Mouse (Mus musculus) limb, embryonic 11.5 days (tissue): Measurements from ENCODE around the gene Bri3bp. TPM values are rescaled to one million over a fixed set of nuclear protein-coding genes. Genes with fewer than 3 reads are reported as not detected.

ENCODE experiments used
- ATAC-seq: fragments of 200-750 bp; cut with Nextera tagmentation; 2 replicates; pipeline ENCODE4 v1.8.0; 2017; ENCODE audit warnings: low read depth; ENCODE audit not compliant: insufficient number of reproducible peaks, low FRiP score, low TSS enrichment
- DNase-seq: peaks from one replicate; pipeline ENCODE4 v3.0.0-alpha.2; 2015; ENCODE audit warnings: low spot score
- H3K27ac ChIP-seq: fragments of 300-500 bp; sonication (generic); replicated peaks from 2 replicates; pipeline ENCODE4 v1.5.1; 2014; ENCODE audit warnings: low read depth, mild to moderate bottlenecking, low read length
- H3K27me3 ChIP-seq: fragments of 300-500 bp; sonication (generic); 2 replicates; pipeline ENCODE4 v1.6.1; 2014; ENCODE audit warnings: mild to moderate bottlenecking, low read length, mixed read lengths; ENCODE audit not compliant: control insufficient read depth, insufficient read depth
- H3K36me3 ChIP-seq: fragments of 300-500 bp; sonication (generic); 2 replicates; pipeline ENCODE4 v1.6.1; 2014; ENCODE audit warnings: mild to moderate bottlenecking, low read length, moderate library complexity, mixed read lengths; ENCODE audit not compliant: control insufficient read depth, insufficient read depth
- H3K4me1 ChIP-seq: fragments of 300-500 bp; sonication (generic); 2 replicates; pipeline ENCODE4 v1.6.1; 2014; ENCODE audit warnings: low read length, mixed read lengths; ENCODE audit not compliant: control insufficient read depth, insufficient read depth
- H3K4me2 ChIP-seq: fragments of 300-500 bp; sonication (generic); 2 replicates; pipeline ENCODE4 v1.6.1; 2014; ENCODE audit warnings: low read depth, mild to moderate bottlenecking, moderate library complexity; ENCODE audit not compliant: severe bottlenecking
- H3K4me3 ChIP-seq: fragments of 300-500 bp; sonication (generic); 2 replicates; pipeline ENCODE4 v1.5.1; 2014; ENCODE audit warnings: low read depth, low read length
- H3K9ac ChIP-seq: fragments of 300-500 bp; sonication (generic); 2 replicates; pipeline ENCODE4 v1.6.1; 2014; ENCODE audit warnings: mild to moderate bottlenecking, low read length
- H3K9me3 ChIP-seq: fragments of 300-500 bp; sonication (generic); 2 replicates; pipeline ENCODE4 v1.6.1; 2016; ENCODE audit warnings: low read length; ENCODE audit not compliant: control insufficient read depth
- whole genome bisulfite sequencing: fragments of 180-500 bp; shearing (Covaris S2); extraction: QIAGEN DNeasy Blood & Tissue Kit; methylation state at CpG from one replicate; pipeline ENCODE4 v1.1.7; 2014; 5-methylcytosine and 5-hydroxymethylcytosine counted together
- microRNA-seq: library from miRNA; unstranded; fragments of <30 nt; microRNA quantifications from one replicate; pipeline ENCODE4, GENCODE M21; 2016
- polyA plus RNA-seq: library from polyadenylated mRNA; unstranded; fragments of >200 nt; fragmentation: Nextera tagmentation; extraction: Ambion mirVana; gene quantifications from 2 replicates; pipeline ENCODE4 v1.2.1, GENCODE M21; 2014

Bri3bp gene
- polyA plus RNA-seq, 1 experiment from 2014 or later: 39.3 TPM

DNA sequence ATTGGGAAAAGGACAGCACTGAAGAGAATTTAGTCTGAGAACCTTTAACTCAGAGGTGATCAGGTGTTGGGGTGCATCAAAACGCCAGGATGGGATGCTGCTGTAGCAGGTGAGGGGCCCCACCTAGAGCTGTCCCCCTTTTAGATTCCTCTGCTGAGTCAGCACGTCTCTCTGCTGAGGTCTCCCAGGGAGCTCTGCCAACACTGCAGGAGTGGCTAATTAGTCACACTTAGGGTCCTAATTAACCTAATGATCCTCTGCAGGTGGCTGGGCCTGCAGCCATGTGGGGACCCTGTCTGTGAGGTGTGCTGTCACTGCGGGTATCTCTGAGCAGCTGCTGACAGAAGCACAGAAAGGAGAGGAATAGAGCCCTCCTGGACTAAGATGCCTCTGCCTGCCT lies 60.8 kb downstream of the Bri3bp start:
- Histone ChIP-seq H3K27me3 (no peaks in the 10 kb centered on the region), H3K4me1 (no peaks in the 10 kb centered on the region), H3K27ac (no peak overlapping the region), H3K4me2 (no peak overlapping the region), H3K4me3 (no peak overlapping the region), H3K36me3 (no peaks in the 10 kb centered on the region; the same call in none of the 2 replicates), H3K9me3 (no peaks in the 10 kb centered on the region), H3K9ac (0 out of 2 replicates have a peak overlapping the region, but pooled peaks have one; percentile 30)
- ATAC-seq (no peak), DNase-seq (no peak)
- 48% methylated on average over 3 of the region's 3 CpGs for WGBS

DNA sequence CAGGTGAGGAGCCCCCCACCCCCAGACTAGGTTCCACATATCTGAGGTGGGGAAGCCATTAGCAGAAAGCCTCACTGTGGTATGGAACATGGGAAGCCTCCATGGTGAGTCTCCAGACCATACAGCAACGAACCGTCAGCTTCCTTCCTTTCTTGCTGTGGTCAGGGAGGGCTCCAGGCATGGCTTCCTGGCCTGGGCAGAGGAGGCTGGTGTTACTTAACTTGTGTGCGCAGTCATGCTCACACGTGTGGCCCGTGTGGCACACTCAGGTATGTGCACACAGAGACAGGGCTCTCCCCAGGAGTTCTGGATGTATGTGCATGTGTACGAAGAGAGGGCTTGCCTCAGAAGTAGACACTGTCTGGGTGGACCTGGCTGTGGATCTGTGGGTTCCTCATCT lies 62.3 kb downstream of the Bri3bp start:
- no peak overlapping the region for H3K27ac ChIP-seq
- H3K4me3 ChIP-seq: no peak overlapping the region
- no peaks in the 10 kb centered on the region for H3K4me1 ChIP-seq
- no peaks in the 10 kb centered on the region for H3K9me3 ChIP-seq
- WGBS: 92% methylated on average over 6 of the region's 6 CpGs
- H3K9ac ChIP-seq: no peak overlapping the region
- ATAC-seq (no peak), DNase-seq (no peak)
- no peaks in the 10 kb centered on the region; the same call in none of the 2 replicates for H3K36me3 ChIP-seq
- no peak overlapping the region for H3K4me2 ChIP-seq
- H3K27me3 ChIP-seq: no peaks in the 10 kb centered on the region

DNA sequence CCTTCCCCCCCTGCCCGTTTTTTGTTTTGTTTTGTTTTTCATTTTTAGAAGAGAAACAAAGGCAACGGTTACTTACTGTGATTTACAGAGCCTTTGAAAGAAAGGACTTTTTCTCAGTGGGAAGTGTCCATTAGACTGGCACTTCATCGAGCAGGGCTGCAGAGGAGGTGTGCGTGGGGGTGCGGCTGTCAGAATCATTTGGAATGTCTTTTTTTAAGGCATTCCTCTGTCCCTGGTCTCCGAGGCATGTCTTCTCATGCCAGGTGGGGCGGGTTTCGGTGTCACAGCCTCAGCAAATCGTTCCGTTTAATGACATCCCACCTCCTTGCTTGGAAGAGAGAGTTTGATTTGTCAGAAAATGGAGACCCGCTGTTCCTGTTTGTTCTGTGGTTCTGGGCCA lies 63.3 kb downstream of the Bri3bp start:
- Histone ChIP-seq H3K4me3 (no peak overlapping the region), H3K4me1 (no peaks in the 10 kb centered on the region), H3K27me3 (no peaks in the 10 kb centered on the region), H3K9me3 (no peaks in the 10 kb centered on the region), H3K27ac (no peak overlapping the region), H3K4me2 (no peak overlapping the region), H3K9ac (no peak overlapping the region), H3K36me3 (no peaks in the 10 kb centered on the region; the same call in none of the 2 replicates)
- DNase-seq: no peak
- no peak for ATAC-seq
- WGBS: 81% methylated on average over 11 of the region's 11 CpGs

DNA sequence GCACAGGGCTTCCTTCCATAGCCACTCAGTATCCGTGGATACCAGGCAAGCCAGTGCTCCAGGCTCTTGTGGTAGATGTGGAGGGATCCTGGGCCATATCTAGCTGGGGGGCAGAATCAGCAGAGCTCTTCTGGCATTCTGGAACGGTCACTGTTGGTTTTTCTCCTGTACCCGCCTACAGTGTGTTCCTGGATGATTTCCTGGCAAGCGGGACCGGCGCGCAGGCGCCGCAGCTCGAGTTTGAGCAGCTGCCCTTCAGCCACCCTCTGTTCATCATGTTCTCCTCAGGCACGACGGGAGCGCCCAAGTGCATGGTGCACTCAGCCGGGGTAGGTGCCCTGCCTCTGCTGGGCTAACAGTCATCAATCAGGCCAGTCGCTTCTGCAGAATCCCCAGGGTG lies 64.6 kb downstream of the Bri3bp start:
- no peaks in the 10 kb centered on the region; the same call in none of the 2 replicates for H3K36me3 ChIP-seq
- H3K27me3 ChIP-seq: no peaks in the 10 kb centered on the region
- ATAC-seq (no peak), DNase-seq (no peak)
- 77% methylated on average over 15 of the region's 15 CpGs for WGBS
- no peak overlapping the region for H3K27ac ChIP-seq
- H3K4me3 ChIP-seq: no peak overlapping the region
- H3K4me2 ChIP-seq: no peak overlapping the region
- H3K4me1 ChIP-seq: no peaks in the 10 kb centered on the region
- H3K9ac ChIP-seq: no peak overlapping the region
- no peaks in the 10 kb centered on the region for H3K9me3 ChIP-seq

DNA sequence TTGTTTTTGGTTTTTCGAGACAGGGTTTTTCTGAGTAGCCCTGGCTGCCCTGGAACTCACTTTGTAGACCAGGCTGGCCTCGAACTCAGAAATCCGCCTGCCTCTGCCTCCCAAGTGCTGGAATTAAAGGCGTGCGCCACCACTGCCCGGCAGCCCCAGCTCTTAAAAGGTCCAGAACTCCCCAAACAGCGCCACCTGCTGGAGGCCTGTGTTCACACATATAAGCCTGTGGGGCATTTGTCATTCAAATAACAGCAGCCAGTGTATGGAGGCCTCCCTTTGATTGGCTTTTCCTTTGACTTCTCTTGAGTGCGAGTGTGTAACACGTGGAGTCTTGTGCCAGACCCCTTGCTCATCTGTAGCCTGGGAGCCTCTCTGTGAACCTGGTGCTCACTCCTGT lies 66.2 kb downstream of the Bri3bp start:
- H3K27ac ChIP-seq: no peak overlapping the region
- H3K36me3 ChIP-seq: peaks cover 2% of the 10 kb centered on the region
- no peak overlapping the region for H3K4me2 ChIP-seq
- H3K9ac ChIP-seq: no peak overlapping the region
- 91% methylated on average over 9 of the region's 9 CpGs for WGBS
- H3K27me3 ChIP-seq: no peaks in the 10 kb centered on the region
- no peaks in the 10 kb centered on the region for H3K9me3 ChIP-seq
- no peak for DNase-seq
- ATAC-seq: no peak
- no peak overlapping the region for H3K4me3 ChIP-seq
- no peaks in the 10 kb centered on the region for H3K4me1 ChIP-seq

DNA sequence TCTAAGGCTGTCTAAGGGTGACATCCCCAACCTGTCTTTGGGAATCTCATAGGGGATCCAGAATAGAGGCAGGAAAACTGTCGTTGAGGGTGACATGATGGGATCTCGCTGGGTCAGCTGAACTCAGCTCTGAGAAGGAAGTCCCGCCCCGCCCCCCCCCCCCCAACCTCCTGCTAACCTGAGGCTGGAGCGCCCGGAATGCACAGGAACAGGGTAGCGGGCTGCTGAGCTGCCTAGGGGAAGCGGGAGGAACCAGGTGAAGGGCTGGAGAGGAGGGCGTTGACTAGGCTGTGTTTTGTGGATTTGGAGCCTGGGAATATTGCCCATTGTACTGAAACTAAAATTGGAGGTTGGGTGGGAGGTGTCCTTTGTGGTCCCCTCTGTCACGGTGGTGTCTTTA lies 66.6 kb downstream of the Bri3bp start:
- H3K36me3 ChIP-seq: peaks cover 2% of the 10 kb centered on the region
- H3K4me3 ChIP-seq: no peak overlapping the region
- no peaks in the 10 kb centered on the region for H3K9me3 ChIP-seq
- no peak for DNase-seq
- H3K27ac ChIP-seq: no peak overlapping the region
- WGBS: 95% methylated on average over 10 of the region's 10 CpGs
- no peaks in the 10 kb centered on the region for H3K4me1 ChIP-seq
- H3K9ac ChIP-seq: no peak overlapping the region
- no peak for ATAC-seq
- no peaks in the 10 kb centered on the region for H3K27me3 ChIP-seq
- no peak overlapping the region for H3K4me2 ChIP-seq

DNA sequence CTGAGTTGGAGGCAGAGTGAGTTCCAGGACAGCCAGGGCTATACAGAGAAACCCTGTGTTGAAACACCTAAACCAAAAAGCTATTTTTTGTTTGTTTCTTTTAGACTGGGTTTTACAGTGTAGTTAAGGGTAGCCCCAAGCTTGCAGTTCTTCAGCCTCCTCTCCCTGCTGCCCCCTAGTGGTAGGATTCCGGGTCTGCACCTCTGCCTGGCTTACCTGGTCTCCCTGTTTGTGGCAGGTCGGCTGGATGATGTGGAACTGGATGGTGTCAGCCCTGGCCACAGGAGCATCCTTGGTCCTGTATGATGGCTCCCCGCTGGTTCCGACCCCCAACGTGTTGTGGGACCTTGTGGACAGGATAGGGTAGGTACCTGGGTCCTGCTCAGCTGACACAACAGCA lies 68.2 kb downstream of the Bri3bp start:
- Histone ChIP-seq H3K4me2 (no peak overlapping the region), H3K9ac (no peak overlapping the region), H3K9me3 (no peaks in the 10 kb centered on the region), H3K36me3 (peaks cover 2% of the 10 kb centered on the region), H3K27me3 (no peaks in the 10 kb centered on the region), H3K4me3 (no peak overlapping the region), H3K27ac (no peak overlapping the region), H3K4me1 (no peaks in the 10 kb centered on the region)
- 41% methylated on average over 5 of the region's 5 CpGs for WGBS
- peak; percentile 74 for DNase-seq
- no peak for ATAC-seq

Small RNAs within 50 kb of the gene (microRNA-seq; reads per million reads assigned to microRNA genes)
- not detected for gene Gm27551

Other genes starting within 250 kb of the Bri3bp start
- 27.7 and 30.3 TPM in 2 replicates for gene Scarb1, start 100.5 kb upstream of the Bri3bp start, polyA plus RNA-seq
- 0.28 TPM in 1 of 2 replicates, not detected in the other for gene Gm10382, start 52.2 kb upstream of the Bri3bp start, polyA plus RNA-seq
- 979 and 1,019 TPM in 2 replicates for gene Ubc, start 51.4 kb upstream of the Bri3bp start, polyA plus RNA-seq
- 12.4 and 14.2 TPM in 2 replicates for gene Dhx37, start 7.4 kb upstream of the Bri3bp start, polyA plus RNA-seq
- 35.7 and 40.5 TPM in 2 replicates for gene Aacs, start 34.2 kb downstream of the Bri3bp start, polyA plus RNA-seq
- 0.08 and 0.09 TPM in 2 replicates for gene Tmem132b, start 90.2 kb downstream of the Bri3bp start, polyA plus RNA-seq